Mouse (Mus musculus): ENCODE results near the gene Thtpa.

Thtpa gene

GRCm38 (mm10) chr14:55105386-55105785, 10.8 kb downstream of the Thtpa start:
- no peak for DNase-seq (ENCODE audit: low read depth in 1 of 2, low spot score in 2 of 2)

GRCm38 (mm10) chr14:55105836-55106809, 11.5 kb downstream of the Thtpa start, which contains the start of gene Ap1g2:
Gene Ap1g2, minus strand, starts transcription at chr14:55106593.
- peak; percentile 61 to 81 for DNase-seq (ENCODE audit: low read depth in 1 of 2, low spot score in 2 of 2)

GRCm38 (mm10) chr14:55106990-55107389, 12.4 kb downstream of the Thtpa start:
- DNase-seq (ENCODE audit: low read depth in 1 of 2, low spot score in 2 of 2), result no peak

- DNase-seq (ENCODE audit: low read depth in 1 of 2, low spot score in 2 of 2), result no peak
Measured at GRCm38 (mm10) chr14:55108202-55108870, 13.8 kb downstream of the Thtpa start.

GRCm38 (mm10) chr14:55109048-55109873, 14.7 kb downstream of the Thtpa start:
- DNase-seq (ENCODE audit: low read depth in 1 of 2, low spot score in 2 of 2), result no peak

GRCm38 (mm10) chr14:55110076-55110475, 15.5 kb downstream of the Thtpa start:
- DNase-seq (ENCODE audit: low read depth in 1 of 2, low spot score in 2 of 2), result no peak

GRCm38 (mm10) chr14:55111720-55112119, 17.1 kb downstream of the Thtpa start:
- no peak for DNase-seq (ENCODE audit: low read depth in 1 of 2, low spot score in 2 of 2)

- no peak for DNase-seq (ENCODE audit: low read depth in 1 of 2, low spot score in 2 of 2)
Measured at GRCm38 (mm10) chr14:55113351-55113974, 18.9 kb downstream of the Thtpa start.

- DNase-seq (ENCODE audit: low read depth in 1 of 2, low spot score in 2 of 2), result no peak
Measured at GRCm38 (mm10) chr14:55113975-55114645, 19.5 kb downstream of the Thtpa start.

GRCm38 (mm10) chr14:55114759-55115701, 20.4 kb downstream of the Thtpa start:
- DNase-seq (ENCODE audit: low read depth in 1 of 2, low spot score in 2 of 2), result no peak

GRCm38 (mm10) chr14:55115846-55116245, 21.3 kb downstream of the Thtpa start:
- no peak for DNase-seq (ENCODE audit: low read depth in 1 of 2, low spot score in 2 of 2)

GRCm38 (mm10) chr14:55116425-55117200, 22.0 kb downstream of the Thtpa start, which contains the start of gene Jph4:
Gene Jph4, minus strand, starts transcription at chr14:55116935.
- no peak for DNase-seq (ENCODE audit: low read depth in 1 of 2, low spot score in 2 of 2)

- DNase-seq (ENCODE audit: low read depth in 1 of 2, low spot score in 2 of 2), result no peak
Measured at GRCm38 (mm10) chr14:55118852-55119251, 24.3 kb downstream of the Thtpa start.

GRCm38 (mm10) chr14:55119421-55120134, 25.0 kb downstream of the Thtpa start:
- DNase-seq (ENCODE audit: low read depth in 1 of 2, low spot score in 2 of 2), result no peak

GRCm38 (mm10) chr14:55121947-55122346, 27.4 kb downstream of the Thtpa start:
- DNase-seq (ENCODE audit: low read depth in 1 of 2, low spot score in 2 of 2), result no peak

- no peak for DNase-seq (ENCODE audit: low read depth in 1 of 2, low spot score in 2 of 2)
Measured at GRCm38 (mm10) chr14:55122359-55122758, 27.8 kb downstream of the Thtpa start.

- no peak for DNase-seq (ENCODE audit: low read depth in 1 of 2, low spot score in 2 of 2)
Measured at GRCm38 (mm10) chr14:55125711-55126110, 31.1 kb downstream of the Thtpa start.

- DNase-seq (ENCODE audit: low read depth in 1 of 2, low spot score in 2 of 2), result no peak
Measured at GRCm38 (mm10) chr14:55126521-55126920, 31.9 kb downstream of the Thtpa start.
